Mouse (Mus musculus): ENCODE data around the gene Ctsd. TPM values are rescaled to one million over a fixed set of nuclear protein-coding genes. Genes with fewer than 3 reads are reported as not detected.

The Ctsd gene
- total RNA-seq, 1 experiment, result 535 TPM

- peaks cover 77% of the 10 kb centered on the region for H3K36me3 ChIP-seq (ENCODE audit: control insufficient read depth, insufficient read depth, low read length, poor library complexity, severe bottlenecking)
- no peak overlapping the region for H3K9ac ChIP-seq (ENCODE audit: insufficient read depth, low read depth, low read length, poor library complexity, severe bottlenecking)
- no peak for TF ChIP-seq ZC3H11A (IDR thresholded peaks at IDR 0.05; ENCODE audit: borderline replicate concordance, low read depth, low read length)
- no peak for TF ChIP-seq CHD2 (IDR thresholded peaks at IDR 0.05; ENCODE audit: low read depth, low read length)
- TF ChIP-seq ZNF384 (IDR thresholded peaks at IDR 0.05; ENCODE audit: low read depth, low read length), result no peak
- peaks cover 0 to 4% of the 10 kb centered on the region in 2 experiments; a peak in 1 of 4 replicates for H3K4me1 ChIP-seq (ENCODE audit: control insufficient read depth in 2 of 2, insufficient read depth in 2 of 2, low read length in 2 of 2, poor library complexity in 1 of 2)
- H3K27ac ChIP-seq (ENCODE audit: insufficient read depth, low read depth, low read length, poor library complexity, severe bottlenecking), result no peak overlapping the region
- no peak for DNase-seq (ENCODE audit: low read depth, low spot score)
- H3K9me3 ChIP-seq (ENCODE audit: control insufficient read depth, insufficient read depth, low read depth, low read length), result no peaks in the 10 kb centered on the region
- no peak overlapping the region for H3K4me3 ChIP-seq (ENCODE audit: insufficient read depth in 1 of 2, low read depth in 1 of 2, low read length in 2 of 2, poor library complexity in 1 of 2, severe bottlenecking in 1 of 2)
- in situ Hi-C loops (cut with MboI; ENCODE audit: low sequenced_read_pairs in 2 of 2, unreplicated experiment in 2 of 2), result no loop called here
Observed at GRCm38 (mm10) chr7:142379186-142379585, 8.7 kb downstream of the Ctsd start.

- Histone ChIP-seq H3K9me3 (ENCODE audit: control insufficient read depth, insufficient read depth, low read depth, low read length) (no peaks in the 10 kb centered on the region), H3K4me3 (ENCODE audit: insufficient read depth in 1 of 2, low read depth in 1 of 2, low read length in 2 of 2, poor library complexity in 1 of 2, severe bottlenecking in 1 of 2) (no peak overlapping the region), H3K4me1 (ENCODE audit: control insufficient read depth in 2 of 2, insufficient read depth in 2 of 2, low read length in 2 of 2, poor library complexity in 1 of 2) (peaks cover 0 to 8% of the 10 kb centered on the region in 2 experiments; a peak in 2 of 4 replicates), H3K9ac (ENCODE audit: insufficient read depth, low read depth, low read length, poor library complexity, severe bottlenecking) (no peak overlapping the region), H3K36me3 (ENCODE audit: control insufficient read depth, insufficient read depth, low read length, poor library complexity, severe bottlenecking) (peaks cover 59% of the 10 kb centered on the region), H3K27ac (ENCODE audit: insufficient read depth, low read depth, low read length, poor library complexity, severe bottlenecking) (no peak overlapping the region)
- no peak for DNase-seq (ENCODE audit: low read depth, low spot score)
- TF ChIP-seq ZC3H11A (IDR thresholded peaks at IDR 0.05; ENCODE audit: borderline replicate concordance, low read depth, low read length), result no peak
- TF ChIP-seq ZNF384 (IDR thresholded peaks at IDR 0.05; ENCODE audit: low read depth, low read length), result no peak
- no peak for TF ChIP-seq CHD2 (IDR thresholded peaks at IDR 0.05; ENCODE audit: low read depth, low read length)
- no peak for TF ChIP-seq MAFK (IDR thresholded peaks at IDR 0.05; ENCODE audit: insufficient read depth, low read depth, low read length)
- in situ Hi-C loops (cut with MboI; ENCODE audit: low sequenced_read_pairs in 2 of 2, unreplicated experiment in 2 of 2), result no loop called here
Observed at GRCm38 (mm10) chr7:142377233-142377925, 10.5 kb downstream of the Ctsd start.

GRCm38 (mm10) chr7:142376096-142376495 is 11.7 kb downstream of the Ctsd start:
- Histone ChIP-seq H3K27ac (ENCODE audit: insufficient read depth, low read depth, low read length, poor library complexity, severe bottlenecking) (no peak overlapping the region), H3K4me3 (ENCODE audit: insufficient read depth in 1 of 2, low read depth in 1 of 2, low read length in 2 of 2, poor library complexity in 1 of 2, severe bottlenecking in 1 of 2) (no peak overlapping the region), H3K4me1 (ENCODE audit: control insufficient read depth in 2 of 2, insufficient read depth in 2 of 2, low read length in 2 of 2, poor library complexity in 1 of 2) (peaks cover 0 to 8% of the 10 kb centered on the region in 2 experiments; a peak in 2 of 4 replicates), H3K36me3 (ENCODE audit: control insufficient read depth, insufficient read depth, low read length, poor library complexity, severe bottlenecking) (peaks cover 50% of the 10 kb centered on the region), H3K9me3 (ENCODE audit: control insufficient read depth, insufficient read depth, low read depth, low read length) (no peaks in the 10 kb centered on the region), H3K9ac (ENCODE audit: insufficient read depth, low read depth, low read length, poor library complexity, severe bottlenecking) (no peak overlapping the region)
- in situ Hi-C loops (cut with MboI; ENCODE audit: low sequenced_read_pairs in 2 of 2, unreplicated experiment in 2 of 2), result no loop called here
- TF ChIP-seq MAFK (IDR thresholded peaks at IDR 0.05; ENCODE audit: insufficient read depth, low read depth, low read length) (no peak), CHD2 (IDR thresholded peaks at IDR 0.05; ENCODE audit: low read depth, low read length) (no peak), ZC3H11A (IDR thresholded peaks at IDR 0.05; ENCODE audit: borderline replicate concordance, low read depth, low read length) (no peak), HCFC1 (IDR thresholded peaks at IDR 0.05; ENCODE audit: borderline replicate concordance, insufficient read depth, low read length) (no peak), ZNF384 (IDR thresholded peaks at IDR 0.05; ENCODE audit: low read depth, low read length) (no peak)
- no peak for DNase-seq (ENCODE audit: low read depth, low spot score)

- Histone ChIP-seq H3K9ac (ENCODE audit: insufficient read depth, low read depth, low read length, poor library complexity, severe bottlenecking) (no peak overlapping the region), H3K4me3 (ENCODE audit: insufficient read depth in 1 of 2, low read depth in 1 of 2, low read length in 2 of 2, poor library complexity in 1 of 2, severe bottlenecking in 1 of 2) (no peak overlapping the region), H3K9me3 (ENCODE audit: control insufficient read depth, insufficient read depth, low read depth, low read length) (no peaks in the 10 kb centered on the region), H3K4me1 (ENCODE audit: control insufficient read depth in 2 of 2, insufficient read depth in 2 of 2, low read length in 2 of 2, poor library complexity in 1 of 2) (peaks cover 0 to 8% of the 10 kb centered on the region in 2 experiments; a peak in 2 of 4 replicates), H3K36me3 (ENCODE audit: control insufficient read depth, insufficient read depth, low read length, poor library complexity, severe bottlenecking) (peaks cover 42% of the 10 kb centered on the region), H3K27ac (ENCODE audit: insufficient read depth, low read depth, low read length, poor library complexity, severe bottlenecking) (no peak overlapping the region)
- in situ Hi-C loops (cut with MboI; ENCODE audit: low sequenced_read_pairs in 2 of 2, unreplicated experiment in 2 of 2), result no loop called here
- TF ChIP-seq HCFC1 (IDR thresholded peaks at IDR 0.05; ENCODE audit: borderline replicate concordance, insufficient read depth, low read length), result no peak
- no peak for TF ChIP-seq ZNF384 (IDR thresholded peaks at IDR 0.05; ENCODE audit: low read depth, low read length)
- no peak for TF ChIP-seq MAFK (IDR thresholded peaks at IDR 0.05; ENCODE audit: insufficient read depth, low read depth, low read length)
- no peak for TF ChIP-seq CHD2 (IDR thresholded peaks at IDR 0.05; ENCODE audit: low read depth, low read length)
- no peak for TF ChIP-seq ZC3H11A (IDR thresholded peaks at IDR 0.05; ENCODE audit: borderline replicate concordance, low read depth, low read length)
- no peak for DNase-seq (ENCODE audit: low read depth, low spot score)
Observed at GRCm38 (mm10) chr7:142375261-142375724, 12.5 kb downstream of the Ctsd start.
